Mouse (Mus musculus): ENCODE results near the gene Foxe1. TPM values are rescaled to one million over a fixed set of nuclear protein-coding genes. Genes with fewer than 3 reads are reported as not detected.
A peak's percentile ranks its signal among the peaks of the same experiment; 100 is the strongest.

Gene Foxe1
- polyA plus RNA-seq, 1 experiment, result not detected

DNA sequence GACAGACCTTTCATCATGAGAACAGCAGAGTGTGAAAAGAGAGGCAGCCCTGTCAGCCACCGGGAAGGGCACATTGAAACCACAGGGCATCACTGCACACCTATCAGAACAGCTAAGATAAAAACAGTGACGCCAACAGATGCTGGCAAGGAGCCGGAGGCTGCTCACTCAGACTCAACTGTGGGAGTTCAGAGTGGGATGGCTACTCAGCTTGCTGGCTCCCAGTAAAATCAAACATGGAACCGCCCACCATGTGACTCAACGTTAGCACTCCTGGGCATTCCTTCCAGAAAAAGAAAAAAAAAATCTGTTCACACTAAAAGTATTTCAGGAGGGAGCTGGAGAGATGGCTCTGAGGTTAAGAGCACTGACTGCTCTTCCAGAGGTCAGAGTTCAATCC lies 17.8 kb downstream of the Foxe1 start:
- no peak overlapping the region for H3K4me3 ChIP-seq (ENCODE audit: insufficient read depth, low read depth, low read length)
- no peaks in the 10 kb centered on the region for H3K36me3 ChIP-seq (ENCODE audit: control insufficient read depth, insufficient read depth, low read length)
- DNase-seq, result no peak
- no peaks in the 10 kb centered on the region for H3K27me3 ChIP-seq (replicated peaks; ENCODE audit: control insufficient read depth, insufficient read depth, low read length)
- TF ChIP-seq CTCF (conservative IDR thresholded peaks at IDR 0.05; ENCODE audit: insufficient read depth, insufficient read length, low read depth, low read length) (no peak), POLR2A (IDR thresholded peaks at IDR 0.05; ENCODE audit: low read depth, low read length) (no peak)
- no peaks in the 10 kb centered on the region for H3K4me1 ChIP-seq (ENCODE audit: control insufficient read depth, insufficient read depth, low read length)
- no peak overlapping the region for H3K27ac ChIP-seq (ENCODE audit: insufficient read depth, low read depth, low read length)
- 70% methylated on average over 5 of the region's 5 CpGs for WGBS

DNA sequence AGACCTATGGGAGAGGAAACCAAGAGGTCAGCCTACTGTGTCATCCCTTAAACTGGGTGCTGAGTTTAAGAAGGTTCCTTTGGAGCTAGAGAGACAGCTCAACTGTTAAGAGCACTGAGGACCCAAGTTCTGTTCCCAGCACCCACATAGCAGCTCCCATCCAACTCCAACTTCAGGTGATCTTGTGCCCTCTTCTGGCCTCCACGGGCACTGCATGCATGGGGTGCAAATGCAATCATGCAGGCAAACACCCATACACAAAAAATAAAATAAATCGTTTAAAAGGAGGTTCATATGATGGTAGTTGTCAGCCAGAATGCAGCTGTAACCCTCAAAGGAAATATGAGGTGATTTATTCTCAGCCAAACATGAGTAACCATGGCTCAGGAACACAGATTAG lies 21.0 kb downstream of the Foxe1 start:
- 87% methylated on average over 2 of the region's 2 CpGs for WGBS
- Histone ChIP-seq H3K4me1 (ENCODE audit: control insufficient read depth, insufficient read depth, low read length) (no peaks in the 10 kb centered on the region), H3K27me3 (replicated peaks; ENCODE audit: control insufficient read depth, insufficient read depth, low read length) (no peaks in the 10 kb centered on the region), H3K36me3 (ENCODE audit: control insufficient read depth, insufficient read depth, low read length) (no peaks in the 10 kb centered on the region), H3K4me3 (ENCODE audit: insufficient read depth, low read depth, low read length) (no peak overlapping the region), H3K27ac (ENCODE audit: insufficient read depth, low read depth, low read length) (no peak overlapping the region)
- DNase-seq, result no peak
- TF ChIP-seq POLR2A (IDR thresholded peaks at IDR 0.05; ENCODE audit: low read depth, low read length) (no peak), CTCF (conservative IDR thresholded peaks at IDR 0.05; ENCODE audit: insufficient read depth, insufficient read length, low read depth, low read length) (no peak)

DNA sequence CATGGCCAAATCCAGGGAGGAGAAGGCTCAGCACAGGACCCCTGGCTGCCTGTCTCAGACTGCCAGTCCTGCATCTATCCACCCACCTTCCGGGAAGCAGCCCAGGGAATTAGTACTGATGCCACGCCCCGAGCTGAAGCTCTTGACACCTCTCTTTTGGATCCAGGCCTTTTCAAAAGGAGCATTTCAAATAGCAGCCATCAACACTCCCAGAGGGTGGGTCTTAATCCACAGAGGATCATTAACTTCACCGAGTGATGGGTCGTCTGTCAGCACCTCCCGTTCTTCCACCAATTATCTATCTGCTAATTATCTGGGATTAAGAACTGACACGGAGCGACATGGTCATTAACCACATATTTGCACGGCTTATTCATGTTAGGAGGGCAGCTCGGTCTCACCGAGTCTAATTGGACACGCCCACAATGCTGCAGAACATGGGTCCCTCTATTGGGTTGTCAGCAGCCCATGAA lies 24.1 kb downstream of the Foxe1 start:
- H3K36me3 ChIP-seq (ENCODE audit: control insufficient read depth, insufficient read depth, low read length), result no peaks in the 10 kb centered on the region
- 10% methylated on average over 12 of the region's 12 CpGs for WGBS
- H3K4me3 ChIP-seq (ENCODE audit: insufficient read depth, low read depth, low read length), result no peak overlapping the region
- no peak overlapping the region for H3K27ac ChIP-seq (ENCODE audit: insufficient read depth, low read depth, low read length)
- TF ChIP-seq POLR2A (IDR thresholded peaks at IDR 0.05; ENCODE audit: low read depth, low read length) (no peak), CTCF (conservative IDR thresholded peaks at IDR 0.05; ENCODE audit: insufficient read depth, insufficient read length, low read depth, low read length) (no peak)
- DNase-seq, result no peak
- no peaks in the 10 kb centered on the region for H3K27me3 ChIP-seq (replicated peaks; ENCODE audit: control insufficient read depth, insufficient read depth, low read length)
- no peaks in the 10 kb centered on the region for H3K4me1 ChIP-seq (ENCODE audit: control insufficient read depth, insufficient read depth, low read length)

DNA sequence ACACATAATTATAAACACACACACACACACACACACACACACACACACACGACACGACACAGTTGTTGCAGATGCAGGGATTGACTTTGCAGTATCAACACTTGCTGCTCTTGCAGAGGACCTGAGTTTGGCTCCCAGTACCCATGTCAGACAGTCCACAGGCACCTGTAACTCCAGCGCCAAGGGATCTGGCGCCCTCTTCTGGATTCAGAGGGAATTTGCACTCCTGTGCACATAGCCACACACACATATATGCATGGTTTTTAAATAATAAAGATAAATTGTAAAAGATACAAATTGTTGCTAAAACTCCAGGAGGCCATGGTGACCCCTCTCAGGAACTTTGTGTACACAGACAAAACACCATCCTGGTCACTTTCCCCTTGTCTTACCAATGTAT lies 25.7 kb downstream of the Foxe1 start:
- Histone ChIP-seq H3K4me3 (ENCODE audit: insufficient read depth, low read depth, low read length) (no peak overlapping the region), H3K27me3 (replicated peaks; ENCODE audit: control insufficient read depth, insufficient read depth, low read length) (no peaks in the 10 kb centered on the region), H3K27ac (ENCODE audit: insufficient read depth, low read depth, low read length) (no peak overlapping the region), H3K36me3 (ENCODE audit: control insufficient read depth, insufficient read depth, low read length) (no peaks in the 10 kb centered on the region), H3K4me1 (ENCODE audit: control insufficient read depth, insufficient read depth, low read length) (no peaks in the 10 kb centered on the region)
- 59% methylated on average over 4 of the region's 4 CpGs for WGBS
- TF ChIP-seq CTCF (conservative IDR thresholded peaks at IDR 0.05; ENCODE audit: insufficient read depth, insufficient read length, low read depth, low read length) (0 out of 2 replicates have a peak, but pooled peaks have one; percentile 21), POLR2A (IDR thresholded peaks at IDR 0.05; ENCODE audit: low read depth, low read length) (no peak)
- no peak for DNase-seq

DNA sequence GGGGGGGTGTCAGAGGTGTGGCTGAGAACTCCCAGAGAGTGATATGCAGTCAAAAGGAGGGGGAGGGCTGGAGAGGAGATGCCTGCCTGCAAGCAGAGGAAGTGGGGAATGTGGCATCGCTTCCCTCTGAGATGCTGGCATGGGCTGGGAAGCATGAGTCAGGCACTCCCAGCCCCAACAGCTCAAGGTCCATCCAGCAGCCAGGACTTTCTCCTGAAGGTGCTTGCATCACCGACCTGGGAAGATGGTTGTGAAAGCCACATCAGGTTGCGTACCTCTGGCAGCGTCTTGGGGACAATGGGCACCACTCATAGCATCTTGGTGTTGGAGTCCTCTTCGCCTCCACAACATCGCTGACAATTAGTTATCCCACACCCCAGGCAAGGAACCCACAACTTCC lies 27.0 kb downstream of the Foxe1 start:
- TF ChIP-seq CTCF (conservative IDR thresholded peaks at IDR 0.05; ENCODE audit: insufficient read depth, insufficient read length, low read depth, low read length) (no peak), POLR2A (IDR thresholded peaks at IDR 0.05; ENCODE audit: low read depth, low read length) (no peak)
- Histone ChIP-seq H3K27ac (ENCODE audit: insufficient read depth, low read depth, low read length) (no peak overlapping the region), H3K36me3 (ENCODE audit: control insufficient read depth, insufficient read depth, low read length) (no peaks in the 10 kb centered on the region), H3K4me3 (ENCODE audit: insufficient read depth, low read depth, low read length) (no peak overlapping the region), H3K4me1 (ENCODE audit: control insufficient read depth, insufficient read depth, low read length) (no peaks in the 10 kb centered on the region), H3K27me3 (replicated peaks; ENCODE audit: control insufficient read depth, insufficient read depth, low read length) (no peaks in the 10 kb centered on the region)
- WGBS, result 47% methylated on average over 6 of the region's 6 CpGs
- peak; percentile 22 for DNase-seq

GRCm38 (mm10) chr4:46371030-46371429 lies 27.6 kb downstream of the Foxe1 start:
- Histone ChIP-seq H3K27me3 (replicated peaks; ENCODE audit: control insufficient read depth, insufficient read depth, low read length) (no peaks in the 10 kb centered on the region), H3K4me1 (ENCODE audit: control insufficient read depth, insufficient read depth, low read length) (no peaks in the 10 kb centered on the region), H3K36me3 (ENCODE audit: control insufficient read depth, insufficient read depth, low read length) (no peaks in the 10 kb centered on the region), H3K27ac (ENCODE audit: insufficient read depth, low read depth, low read length) (no peak overlapping the region), H3K4me3 (ENCODE audit: insufficient read depth, low read depth, low read length) (no peak overlapping the region)
- peak; percentile 49 for DNase-seq
- TF ChIP-seq POLR2A (IDR thresholded peaks at IDR 0.05; ENCODE audit: low read depth, low read length) (no peak), CTCF (conservative IDR thresholded peaks at IDR 0.05; ENCODE audit: insufficient read depth, insufficient read length, low read depth, low read length) (no peak)
- 9% methylated on average over 19 of the region's 19 CpGs for WGBS

DNA sequence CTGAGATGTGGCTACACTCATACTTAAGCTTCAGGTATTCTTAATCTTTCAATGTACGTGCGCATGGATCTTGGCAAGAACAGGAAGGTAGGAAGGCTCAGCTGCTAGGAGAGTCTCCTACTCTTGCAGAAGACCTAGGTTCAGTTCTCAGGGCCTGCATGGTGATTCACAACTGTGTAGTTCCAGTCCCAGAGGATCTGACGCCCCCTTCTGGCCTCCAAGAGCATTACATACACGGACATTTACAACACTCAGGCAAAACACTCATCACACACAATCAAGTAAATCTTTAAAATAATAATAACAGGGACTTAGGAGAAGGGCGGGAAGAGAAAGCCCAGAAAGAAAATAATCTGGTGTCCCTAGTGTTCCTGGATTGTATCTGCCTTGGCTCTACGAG lies 31.0 kb downstream of the Foxe1 start:
- Histone ChIP-seq H3K4me3 (ENCODE audit: insufficient read depth, low read depth, low read length) (no peak overlapping the region), H3K36me3 (ENCODE audit: control insufficient read depth, insufficient read depth, low read length) (no peaks in the 10 kb centered on the region; the same call in 1 of the 2 replicates), H3K27me3 (replicated peaks; ENCODE audit: control insufficient read depth, insufficient read depth, low read length) (no peaks in the 10 kb centered on the region), H3K4me1 (ENCODE audit: control insufficient read depth, insufficient read depth, low read length) (no peaks in the 10 kb centered on the region), H3K27ac (ENCODE audit: insufficient read depth, low read depth, low read length) (no peak overlapping the region)
- TF ChIP-seq CTCF (conservative IDR thresholded peaks at IDR 0.05; ENCODE audit: insufficient read depth, insufficient read length, low read depth, low read length) (peak; percentile 46; the same call in 1 of the 2 replicates), POLR2A (IDR thresholded peaks at IDR 0.05; ENCODE audit: low read depth, low read length) (no peak)
- WGBS, result 63% methylated on average over 6 of the region's 6 CpGs
- peak; percentile 25 for DNase-seq

Data from kidney, adult 2 months (tissue).